Mouse (Mus musculus): ENCODE results near the gene Sgpl1.

The Sgpl1 gene

DNA sequence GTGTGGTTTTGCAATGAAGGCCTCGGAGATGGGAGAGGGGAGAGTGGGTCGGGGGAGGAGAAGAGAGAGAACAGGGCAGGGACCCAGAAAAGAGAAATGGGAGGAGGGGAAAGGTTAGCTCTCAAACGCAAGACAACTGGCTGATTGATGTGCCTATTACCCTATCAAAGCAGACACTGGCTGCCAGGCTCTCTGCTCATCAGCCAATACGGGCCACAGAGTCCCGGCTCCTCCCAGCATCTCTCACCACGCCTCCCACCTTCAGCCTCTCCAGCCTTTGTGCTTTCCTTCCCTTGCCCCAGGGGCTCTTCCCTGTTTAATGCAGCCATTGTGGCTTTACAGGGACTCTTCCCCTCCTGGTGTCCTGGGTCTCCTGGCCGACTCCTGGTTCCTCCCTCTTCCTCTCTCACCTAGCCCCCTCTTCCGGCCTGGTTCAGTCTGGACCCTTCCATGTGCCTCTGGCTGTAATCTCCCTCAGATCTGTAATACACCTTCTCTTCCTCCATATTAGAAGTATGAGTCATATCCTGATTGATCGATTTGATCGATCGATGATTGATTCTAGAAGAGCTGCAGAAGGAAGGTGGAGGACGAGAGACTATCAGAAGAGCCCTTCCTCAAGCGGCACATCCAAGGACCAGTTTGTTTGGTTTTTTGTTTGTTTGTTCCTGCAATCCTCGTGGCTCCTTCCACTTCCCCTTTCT, 67.1 kb downstream of the Sgpl1 start:
- DNase-seq, result peak; percentile 74

DNA sequence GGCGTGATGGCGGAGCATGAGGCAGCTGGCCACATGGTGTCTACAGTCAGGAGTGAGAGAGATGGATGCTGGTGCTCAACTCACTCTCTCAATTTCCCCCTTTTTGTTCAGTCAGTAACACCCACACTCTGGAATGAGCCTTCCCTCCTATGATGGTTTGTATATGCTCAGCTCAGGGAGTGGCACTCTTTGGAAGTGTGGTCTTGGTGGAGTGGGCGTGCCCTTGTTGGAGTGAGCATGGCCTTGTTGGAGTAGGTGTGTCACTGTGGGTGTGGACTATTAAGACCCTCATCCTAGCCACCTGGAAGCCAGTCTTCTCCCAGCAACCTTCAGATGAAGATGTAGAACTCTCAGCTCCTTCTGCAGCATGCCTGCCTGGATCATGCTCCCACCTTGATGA, 71.9 kb downstream of the Sgpl1 start:
- no peak for DNase-seq

DNA sequence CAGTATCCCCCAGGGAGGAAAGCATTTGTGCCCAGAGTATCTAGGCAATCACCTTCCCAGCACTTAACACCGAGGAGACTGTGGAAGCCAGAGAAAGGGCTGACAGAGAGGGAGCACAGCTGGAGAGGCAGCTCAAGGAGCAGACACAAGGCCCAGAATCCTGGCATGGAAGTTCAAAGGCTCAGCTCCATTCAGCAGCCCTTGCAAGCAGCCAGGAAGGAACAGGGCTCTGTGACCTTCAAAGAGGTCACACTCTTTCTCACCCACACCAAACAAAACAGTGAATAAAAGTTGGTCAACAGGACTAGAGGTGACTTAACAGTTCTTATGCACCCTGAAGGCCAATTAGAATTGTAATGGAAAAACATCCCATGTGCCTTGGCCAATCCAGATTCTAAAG, 72.9 kb downstream of the Sgpl1 start:
- no peak for DNase-seq

DNA sequence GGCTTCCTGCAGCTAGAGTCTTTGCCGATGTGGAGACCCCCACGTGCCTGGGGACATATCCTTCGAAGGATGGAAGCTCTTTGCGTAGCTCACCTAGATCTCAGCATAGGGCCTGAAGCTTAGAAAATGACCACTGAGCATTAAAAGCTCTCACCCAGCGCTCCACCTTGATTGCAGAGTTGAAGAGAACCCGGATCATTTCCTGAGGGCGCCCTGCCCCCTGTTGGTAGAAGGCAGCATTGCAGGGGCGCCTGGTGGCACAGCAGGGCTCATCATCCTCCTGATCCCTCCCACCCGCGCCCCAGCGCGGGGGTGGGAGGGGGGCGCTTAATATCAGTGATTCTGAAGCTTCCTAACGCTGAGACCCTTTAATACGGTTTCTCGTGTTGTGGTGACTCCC, 75.2 kb downstream of the Sgpl1 start:
- peak; percentile 71 for DNase-seq

DNA sequence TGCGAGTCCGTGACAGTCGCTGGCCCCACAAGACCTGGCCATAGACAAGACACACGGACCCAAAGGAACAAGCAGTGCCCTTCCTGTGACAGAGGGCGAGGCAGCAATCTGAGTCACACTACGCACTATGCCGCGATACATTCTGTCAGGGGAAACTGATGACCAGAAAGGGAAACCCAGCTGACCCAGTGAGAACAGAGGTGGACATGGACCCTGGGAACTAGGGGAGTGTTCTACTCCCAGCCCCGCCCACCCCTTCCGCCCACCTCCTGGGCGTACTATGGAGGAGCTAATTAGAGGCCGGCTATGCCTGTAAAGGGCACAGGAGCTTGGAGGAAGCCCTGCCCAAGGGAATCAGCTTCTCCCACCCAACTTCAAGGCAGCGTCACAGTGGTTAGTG, 78.3 kb downstream of the Sgpl1 start:
- no peak for DNase-seq

DNA sequence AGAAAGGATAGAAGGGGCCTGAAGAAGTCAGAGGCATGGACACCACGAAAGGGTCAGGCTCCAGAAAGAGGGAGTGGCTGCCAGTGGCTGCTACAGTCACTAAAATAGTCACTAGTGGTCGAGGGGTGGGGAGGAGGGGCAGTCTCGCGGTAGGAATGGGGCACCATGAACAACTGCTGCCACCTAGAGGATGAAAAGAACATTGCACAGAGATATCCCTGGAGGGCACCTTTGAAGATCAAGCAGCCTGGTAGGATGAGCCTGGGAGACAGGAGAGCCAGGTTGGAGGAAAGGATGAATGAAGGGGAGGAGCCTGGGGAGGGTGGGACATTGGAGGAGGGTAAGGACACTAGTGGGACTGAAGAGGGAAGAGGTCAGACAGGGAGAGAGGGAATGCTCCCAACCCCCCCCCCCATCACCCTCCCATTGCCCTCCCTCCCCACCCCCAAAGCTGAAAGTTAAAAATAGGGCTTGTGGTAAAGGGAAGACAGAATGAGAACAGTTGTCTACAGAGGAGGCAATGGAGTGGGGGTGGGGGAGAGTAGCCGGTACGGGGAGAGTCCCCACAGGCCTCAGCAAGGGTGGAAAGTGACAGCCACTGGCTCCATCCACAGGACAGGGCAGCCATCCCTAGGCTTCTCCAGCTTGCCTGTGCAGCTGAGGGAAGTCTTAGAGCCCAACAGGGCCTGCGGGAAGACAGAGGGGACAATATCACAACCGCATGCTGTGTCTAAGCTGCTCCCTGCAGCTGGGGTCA, 78.9 kb downstream of the Sgpl1 start:
- peak; percentile 72 for DNase-seq

DNA sequence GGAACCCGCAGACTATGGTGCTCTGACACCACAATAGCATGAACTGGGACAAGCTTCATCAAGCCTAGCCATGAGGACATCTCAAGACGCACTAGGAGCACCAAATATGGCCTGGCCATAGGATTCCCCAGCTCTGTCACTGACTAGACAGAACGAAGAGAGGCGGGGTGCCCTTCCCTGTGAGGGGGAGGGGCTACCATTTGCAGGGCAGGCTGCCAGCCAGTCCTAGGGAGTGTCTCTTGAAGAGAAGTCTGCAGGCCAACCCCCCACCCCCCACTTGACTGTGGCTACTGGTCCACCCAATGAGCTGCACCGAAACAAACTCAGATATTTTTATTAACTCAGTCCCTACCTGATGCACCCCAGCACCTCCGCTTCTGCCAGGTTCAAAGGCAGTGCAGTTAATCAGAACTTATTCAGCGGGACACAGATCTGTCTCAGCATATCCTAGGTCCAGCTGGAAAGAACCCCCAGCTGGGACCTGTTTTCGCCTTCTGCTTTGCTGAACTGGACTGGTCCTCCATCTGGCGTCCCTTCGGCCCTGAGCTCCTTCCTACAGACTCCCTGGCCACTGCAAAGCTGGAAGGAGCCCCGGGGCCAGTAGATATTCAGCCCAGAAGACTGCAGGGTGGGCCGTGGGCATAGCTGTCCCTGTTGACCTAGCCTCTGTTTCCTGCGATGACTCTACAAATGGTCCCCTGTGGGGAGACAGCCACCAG, 82.1 kb downstream of the Sgpl1 start:
- DNase-seq, result peak; percentile 37

DNA sequence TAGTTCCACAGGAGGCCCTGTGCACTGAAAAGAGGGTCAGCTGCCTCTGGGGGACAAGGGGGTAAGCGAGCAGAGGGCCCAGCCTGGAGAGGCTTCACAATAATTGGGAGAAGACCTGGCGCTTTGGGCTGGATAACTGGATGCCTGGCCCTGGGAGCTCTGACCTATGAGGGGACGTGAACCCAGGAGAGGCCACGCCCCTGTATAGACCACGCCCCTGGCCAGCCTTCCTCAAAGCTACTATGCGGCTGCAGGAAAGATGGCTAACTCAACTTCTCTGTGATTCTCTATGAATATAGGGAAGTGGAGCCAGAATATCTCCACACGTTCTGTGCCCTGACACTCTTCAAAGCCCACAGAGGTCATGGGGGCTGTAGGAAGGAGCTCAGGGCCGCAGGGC, 82.9 kb downstream of the Sgpl1 start:
- peak; percentile 41 for DNase-seq

DNA sequence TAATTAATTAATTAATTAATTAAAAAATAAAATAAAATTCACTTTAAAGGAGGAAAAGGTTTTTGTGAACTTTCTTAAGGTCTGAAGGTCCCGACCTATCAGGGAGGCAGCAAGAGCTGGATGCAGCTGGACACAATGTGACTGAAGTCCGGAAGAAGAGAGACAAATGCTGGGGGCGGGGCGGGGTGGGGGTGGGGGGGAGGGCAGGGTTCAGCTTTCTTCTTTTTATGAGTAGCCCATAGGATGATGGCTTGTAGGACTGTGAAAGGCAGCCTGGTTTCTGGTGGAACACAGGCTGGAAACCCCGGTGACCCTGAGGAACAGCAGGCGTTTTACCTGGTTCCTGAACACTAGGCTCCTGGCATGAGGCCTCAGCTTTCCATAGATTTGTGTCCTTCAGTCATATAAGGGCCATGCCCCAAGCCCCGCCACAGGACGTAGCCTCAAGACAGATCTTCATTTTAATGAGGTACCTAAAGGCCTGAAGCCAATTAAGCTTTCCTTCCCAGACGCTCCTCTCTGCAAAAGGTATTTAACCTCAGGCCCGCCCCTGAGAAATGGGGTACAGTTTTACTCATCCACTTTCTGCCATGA, 84.1 kb downstream of the Sgpl1 start:
- DNase-seq, result no peak

DNA sequence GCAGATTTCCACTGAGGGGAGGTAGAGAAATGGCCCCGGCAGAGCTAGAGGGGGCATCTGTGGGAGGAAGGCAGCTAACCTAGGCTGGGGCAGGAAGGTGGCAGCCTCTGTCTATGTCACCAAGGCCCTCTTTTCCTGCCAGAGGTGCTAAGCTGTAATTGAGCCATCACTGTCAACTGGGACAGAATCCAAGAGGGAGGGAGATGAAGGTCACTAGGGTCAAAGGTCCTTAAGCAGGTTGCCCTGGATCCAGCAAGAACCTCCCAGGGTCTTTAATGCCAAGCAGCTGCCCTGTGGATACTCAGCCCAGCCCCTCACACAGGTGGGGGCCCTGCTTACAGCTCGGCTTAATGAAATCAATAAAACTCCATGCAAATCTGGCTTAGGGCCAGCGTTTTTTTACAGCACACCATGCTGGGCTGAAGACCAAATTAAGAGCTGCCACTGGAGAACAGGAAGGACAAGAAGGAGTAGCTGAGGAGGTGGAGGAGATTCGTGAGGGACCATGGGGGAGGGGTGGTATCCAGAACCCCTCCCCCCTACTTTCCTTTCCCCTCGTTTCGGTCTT, 87.9 kb downstream of the Sgpl1 start:
- peak; percentile 20 for DNase-seq

DNA sequence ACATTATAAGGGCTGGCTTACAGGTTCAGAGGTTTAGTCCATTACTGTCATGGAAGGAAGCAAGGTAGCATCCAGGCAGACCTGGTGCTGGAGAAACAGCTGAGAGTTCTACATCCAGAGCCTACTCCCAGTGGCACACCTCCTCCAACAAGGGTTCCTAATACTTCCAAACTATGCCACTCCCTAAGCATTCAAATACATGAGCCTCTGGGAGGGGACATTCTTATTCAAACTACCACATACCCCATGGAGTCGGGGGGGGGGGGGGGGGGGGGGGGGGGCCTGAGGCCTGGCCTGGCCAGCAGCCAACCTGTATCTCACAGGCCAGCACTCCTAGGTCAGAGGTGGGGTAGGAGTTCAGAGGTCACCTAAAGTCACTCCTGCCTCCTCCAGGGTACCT, 88.4 kb downstream of the Sgpl1 start:
- no peak for DNase-seq

DNA sequence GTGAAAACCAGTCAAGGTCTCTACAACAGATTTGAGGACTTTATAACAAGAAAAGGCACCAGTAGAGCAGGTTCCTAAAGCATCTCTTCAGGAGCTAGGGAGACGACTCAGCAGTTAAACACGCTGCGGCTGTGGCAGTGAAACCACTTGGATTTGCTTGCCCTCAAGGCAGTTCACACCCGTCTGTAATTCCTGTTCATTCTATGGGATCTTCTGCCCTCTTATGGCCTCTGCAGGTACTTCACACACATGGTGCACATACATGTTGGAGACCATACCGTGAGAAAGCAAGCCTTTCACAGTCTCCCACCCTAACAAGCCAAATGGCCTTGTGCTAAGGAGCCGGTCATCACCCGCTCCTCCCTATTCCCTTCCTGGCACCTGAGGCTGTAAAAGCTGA, 90.8 kb downstream of the Sgpl1 start:
- DNase-seq, result no peak

DNA sequence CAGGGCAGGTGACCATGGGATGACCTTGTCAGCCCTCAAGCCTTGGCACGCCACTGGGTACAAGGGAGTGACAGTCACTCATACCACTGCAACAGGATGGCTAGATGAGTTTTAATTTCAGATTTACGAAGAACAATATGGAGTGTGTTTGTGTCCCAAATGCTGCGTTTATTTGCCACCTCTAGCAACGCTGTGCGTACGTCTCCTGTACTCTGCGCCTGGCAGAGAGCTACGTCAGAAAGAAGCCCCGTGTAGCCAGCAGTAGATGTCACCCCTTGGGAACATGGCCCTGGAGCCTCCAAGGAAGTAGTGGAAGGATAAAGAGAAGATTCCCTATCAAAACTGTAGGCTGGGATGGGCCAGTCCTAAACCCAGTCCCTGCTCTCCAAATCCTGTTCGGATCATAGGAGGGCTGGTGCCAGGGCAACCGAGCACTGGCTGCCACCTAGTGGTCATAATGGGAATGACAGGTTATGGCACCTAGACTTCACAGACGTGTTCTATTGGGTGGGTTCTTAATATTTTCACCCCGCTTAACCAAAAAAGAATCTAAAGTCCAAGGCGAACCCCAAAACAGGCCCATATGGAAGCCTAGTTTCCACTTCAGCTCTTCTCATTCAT, 95.4 kb downstream of the Sgpl1 start:
- DNase-seq, result peak; percentile 86
